Mouse (Mus musculus): ENCODE results near the gene Bbs2. TPM values are rescaled to one million over a fixed set of nuclear protein-coding genes. Genes with fewer than 3 reads are reported as not detected.
"Not testable (repeated sequence)": the region's sequence is repeated elsewhere in the genome, so short reads cannot be mapped to it uniquely, and the experiment has no call there.

Bbs2 gene
- polyA plus RNA-seq (2014; fragmentation: Nextera tagmentation; extraction: Ambion mirVana): 8.7 and 9.5 TPM in 2 replicates

DNA sequence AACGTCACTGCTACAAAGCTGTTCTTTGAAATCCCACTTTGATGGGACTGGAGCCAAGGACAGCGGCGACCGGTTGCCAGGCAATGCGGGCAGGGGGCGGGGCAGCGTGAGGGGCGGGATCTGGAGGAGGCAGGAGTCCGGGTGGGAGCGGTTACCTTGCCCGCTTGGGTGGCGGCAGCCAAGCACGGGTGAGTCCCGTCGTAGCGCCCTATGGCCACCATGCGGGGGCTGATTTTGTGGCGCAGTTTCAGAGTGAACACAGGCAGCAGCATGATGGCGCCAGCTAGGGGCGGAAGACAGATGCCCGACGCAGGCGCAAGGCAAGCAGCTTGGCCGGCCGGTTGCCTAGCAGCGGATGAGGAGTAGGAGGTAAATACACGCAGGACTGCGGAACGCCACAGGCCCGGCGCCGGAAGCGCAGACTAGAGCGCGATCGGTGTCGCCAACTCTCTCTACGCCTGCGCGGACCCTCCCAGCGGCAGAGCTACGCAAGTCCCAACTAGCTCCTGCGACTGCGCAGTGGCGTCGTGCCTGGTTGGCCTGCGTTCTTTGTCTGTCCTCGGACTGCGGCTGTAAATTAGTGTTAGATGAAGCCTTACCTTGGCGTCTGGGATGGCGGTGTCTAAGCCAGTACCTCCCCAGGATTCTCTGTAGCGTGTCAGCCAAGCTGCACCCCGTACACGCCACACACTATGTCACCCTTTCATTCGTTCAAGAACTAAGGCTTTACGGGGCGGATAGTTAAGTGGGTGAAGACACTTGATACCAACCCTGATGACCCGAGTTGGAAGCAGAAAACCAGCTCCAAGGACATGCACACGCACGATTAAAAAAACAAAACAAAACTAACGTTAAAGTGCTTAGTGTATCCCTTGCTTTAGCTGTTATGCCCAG lies at the start of gene Bbs2:
TSS of gene Bbs2 (minus strand) at position 848 of the 894 bp plus-strand sequence.
- Histone ChIP-seq H3K4me2 (peak within 1 kb of the TSS; percentile 71), H3K9ac (ENCODE audit: low read depth, low read length) (peak within 1 kb of the TSS; percentile 69), H3K27ac (ENCODE audit: low read depth, low read length) (peak within 1 kb of the TSS; percentile 83), H3K27me3 (replicated peaks; ENCODE audit: control insufficient read depth, insufficient read depth, low read length) (no peaks in the 10 kb centered on the region; the same call in 1 of the 2 replicates), H3K9me3 (ENCODE audit: control insufficient read depth, low read length) (no peaks in the 10 kb centered on the region), H3K4me1 (replicated peaks; ENCODE audit: control insufficient read depth, insufficient read depth, low read length) (peaks cover 3% of the 10 kb centered on the region; the same call in 1 of the 2 replicates), H3K36me3 (ENCODE audit: control insufficient read depth, insufficient read depth, low read length) (no peaks in the 10 kb centered on the region), H3K4me3 (ENCODE audit: low read depth, low read length) (peak within 1 kb of the TSS; percentile 80)
- 2% methylated on average over 61 of the region's 61 CpGs for WGBS
- DNase-seq (ENCODE audit: low spot score): peak; percentile 91
- ATAC-seq (replicated peaks; ENCODE audit: low FRiP score): peak; percentile 100

DNA sequence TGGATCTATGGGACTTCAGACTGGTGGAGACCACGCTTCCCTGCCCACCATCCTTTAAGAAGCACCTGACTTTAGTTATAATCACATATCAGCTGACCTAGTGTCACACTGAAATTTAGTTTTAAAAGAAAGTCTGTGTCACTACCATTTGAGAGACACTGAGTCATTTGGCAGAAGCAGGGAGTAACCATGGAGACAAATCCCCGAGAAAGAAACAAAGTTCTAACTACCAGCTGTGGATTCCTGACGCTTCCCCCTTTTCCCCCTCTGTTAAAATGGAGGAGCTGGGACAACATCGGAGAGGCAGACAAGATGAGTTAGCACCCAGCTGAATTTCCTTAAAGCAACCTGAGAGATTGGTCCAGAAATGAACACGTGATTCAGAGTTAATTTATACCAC lies 49.5 kb upstream of the Bbs2 start:
- H3K27me3 ChIP-seq (replicated peaks; ENCODE audit: control insufficient read depth, insufficient read depth, low read length): peaks cover 16% of the 10 kb centered on the region
- H3K4me1 ChIP-seq (replicated peaks; ENCODE audit: control insufficient read depth, insufficient read depth, low read length): peaks cover 6% of the 10 kb centered on the region; the same call in 1 of the 2 replicates
- H3K9ac ChIP-seq (ENCODE audit: low read depth, low read length): no peak overlapping the region
- no peak overlapping the region for H3K4me3 ChIP-seq (ENCODE audit: low read depth, low read length)
- H3K4me2 ChIP-seq: no peak overlapping the region
- no peak for DNase-seq (ENCODE audit: low spot score)
- no peaks in the 10 kb centered on the region for H3K36me3 ChIP-seq (ENCODE audit: control insufficient read depth, insufficient read depth, low read length)
- no peaks in the 10 kb centered on the region for H3K9me3 ChIP-seq (ENCODE audit: control insufficient read depth, low read length)
- H3K27ac ChIP-seq (ENCODE audit: low read depth, low read length): no peak overlapping the region
- 51% methylated on average over 5 of the region's 5 CpGs for WGBS
- no peak for ATAC-seq (replicated peaks; ENCODE audit: low FRiP score)

DNA sequence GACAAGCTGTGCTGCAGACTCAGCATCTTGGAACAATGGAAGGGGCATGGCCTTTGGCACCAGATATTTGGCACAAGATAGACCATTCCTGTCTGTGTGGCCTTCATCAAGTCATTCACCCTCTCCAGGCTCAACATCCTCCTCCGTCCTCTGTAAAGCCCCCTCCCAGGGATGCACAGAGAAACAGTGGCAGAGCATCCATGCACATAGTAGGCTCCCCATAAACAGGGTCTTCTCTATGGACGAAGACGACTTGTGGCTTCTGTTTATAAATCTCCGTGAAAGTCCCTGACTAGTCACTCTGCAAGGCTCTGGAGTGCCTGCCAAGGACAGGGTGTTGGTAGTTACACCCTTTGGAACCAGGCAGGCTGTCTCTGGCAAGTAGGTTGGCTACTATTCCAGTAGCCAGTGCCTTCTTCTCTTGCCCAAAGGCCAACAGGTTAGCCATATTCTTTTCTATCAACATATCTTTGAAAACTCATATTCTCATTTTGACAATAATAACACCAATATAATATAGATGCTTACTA lies 41.6 kb upstream of the Bbs2 start:
- Histone ChIP-seq H3K4me2 (no peak overlapping the region), H3K9ac (ENCODE audit: low read depth, low read length) (no peak overlapping the region), H3K4me1 (replicated peaks; ENCODE audit: control insufficient read depth, insufficient read depth, low read length) (no peaks in the 10 kb centered on the region), H3K27me3 (replicated peaks; ENCODE audit: control insufficient read depth, insufficient read depth, low read length) (no peaks in the 10 kb centered on the region; the same call in 1 of the 2 replicates), H3K36me3 (ENCODE audit: control insufficient read depth, insufficient read depth, low read length) (no peaks in the 10 kb centered on the region), H3K27ac (ENCODE audit: low read depth, low read length) (no peak overlapping the region), H3K4me3 (ENCODE audit: low read depth, low read length) (no peak overlapping the region), H3K9me3 (ENCODE audit: control insufficient read depth, low read length) (no peaks in the 10 kb centered on the region)
- no peak for ATAC-seq (replicated peaks; ENCODE audit: low FRiP score)
- 75% methylated on average over 4 of the region's 4 CpGs for WGBS
- DNase-seq (ENCODE audit: low spot score): no peak

DNA sequence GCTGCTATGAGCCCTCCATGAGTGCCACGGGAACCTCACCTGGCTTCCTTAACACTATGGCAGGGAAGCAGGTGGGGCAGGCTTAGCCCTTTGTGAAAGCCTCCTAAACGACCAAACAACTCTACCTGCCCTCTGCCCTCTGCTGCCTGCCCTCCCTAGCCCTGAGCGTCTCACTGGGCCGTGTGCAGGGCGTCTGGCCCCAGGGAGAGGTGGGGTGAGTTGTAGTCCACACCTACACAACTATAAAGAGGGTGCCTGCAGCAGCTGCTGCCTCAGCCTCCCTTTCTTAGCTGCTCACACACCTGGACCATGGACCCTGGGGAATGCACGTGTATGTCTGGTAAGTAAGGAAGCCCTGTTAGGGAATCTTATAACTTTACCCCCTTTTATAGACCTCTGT lies 38.2 kb upstream of the Bbs2 start, which contains the start of gene Mt4:
TSS of gene Mt4 (plus strand) at position 265 of the 400 bp plus-strand sequence.
- 53% methylated on average over 6 of the region's 6 CpGs for WGBS
- H3K4me3 ChIP-seq (ENCODE audit: low read depth, low read length): no peak within 1 kb of the TSS
- no peak for ATAC-seq (replicated peaks; ENCODE audit: low FRiP score)

DNA sequence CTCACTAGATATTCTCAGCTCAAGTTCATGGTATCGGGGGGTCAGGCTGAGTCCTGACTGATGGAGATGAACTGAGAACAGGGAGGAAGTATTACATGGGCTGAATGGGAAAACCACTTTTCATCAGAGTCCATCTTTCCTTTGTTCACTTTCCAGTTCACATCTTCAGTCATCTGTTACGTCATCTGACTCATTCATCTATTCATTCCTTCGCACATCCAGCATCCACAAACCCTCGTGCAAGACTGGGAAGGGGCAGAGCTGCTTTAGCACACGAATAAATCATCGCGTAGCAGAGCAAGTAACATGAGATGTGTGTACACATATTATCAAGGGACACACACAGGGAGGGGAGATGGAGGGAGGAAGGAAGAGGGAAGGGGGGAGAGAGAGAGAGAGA lies 37.5 kb upstream of the Bbs2 start:
- 74% methylated on average over 7 of the region's 7 CpGs for WGBS
- no peak overlapping the region for H3K27ac ChIP-seq (ENCODE audit: low read depth, low read length)
- no peak overlapping the region for H3K9ac ChIP-seq (ENCODE audit: low read depth, low read length)
- no peaks in the 10 kb centered on the region for H3K36me3 ChIP-seq (ENCODE audit: control insufficient read depth, insufficient read depth, low read length)
- ATAC-seq (replicated peaks; ENCODE audit: low FRiP score): no peak
- no peak overlapping the region for H3K4me3 ChIP-seq (ENCODE audit: low read depth, low read length)
- H3K4me1 ChIP-seq (replicated peaks; ENCODE audit: control insufficient read depth, insufficient read depth, low read length): peaks cover 4% of the 10 kb centered on the region; the same call in 1 of the 2 replicates
- no peaks in the 10 kb centered on the region for H3K27me3 ChIP-seq (replicated peaks; ENCODE audit: control insufficient read depth, insufficient read depth, low read length)
- H3K4me2 ChIP-seq: no peak overlapping the region
- DNase-seq (ENCODE audit: low spot score): no peak
- H3K9me3 ChIP-seq (ENCODE audit: control insufficient read depth, low read length): no peaks in the 10 kb centered on the region

More for the DNA sequence above, 38.2 kb upstream of the Bbs2 start, which contains the start of gene Mt4:
- no peak within 1 kb of the TSS for H3K27ac ChIP-seq (ENCODE audit: low read depth, low read length)
- no peak within 1 kb of the TSS for H3K9ac ChIP-seq (ENCODE audit: low read depth, low read length)
- DNase-seq (ENCODE audit: low spot score): no peak
- no peaks in the 10 kb centered on the region for H3K36me3 ChIP-seq (ENCODE audit: control insufficient read depth, insufficient read depth, low read length)
- H3K4me2 ChIP-seq: no peak within 1 kb of the TSS
- no peaks in the 10 kb centered on the region; the same call in 1 of the 2 replicates for H3K27me3 ChIP-seq (replicated peaks; ENCODE audit: control insufficient read depth, insufficient read depth, low read length)
- no peaks in the 10 kb centered on the region for H3K9me3 ChIP-seq (ENCODE audit: control insufficient read depth, low read length)
- peaks cover 4% of the 10 kb centered on the region; the same call in 1 of the 2 replicates for H3K4me1 ChIP-seq (replicated peaks; ENCODE audit: control insufficient read depth, insufficient read depth, low read length)

DNA sequence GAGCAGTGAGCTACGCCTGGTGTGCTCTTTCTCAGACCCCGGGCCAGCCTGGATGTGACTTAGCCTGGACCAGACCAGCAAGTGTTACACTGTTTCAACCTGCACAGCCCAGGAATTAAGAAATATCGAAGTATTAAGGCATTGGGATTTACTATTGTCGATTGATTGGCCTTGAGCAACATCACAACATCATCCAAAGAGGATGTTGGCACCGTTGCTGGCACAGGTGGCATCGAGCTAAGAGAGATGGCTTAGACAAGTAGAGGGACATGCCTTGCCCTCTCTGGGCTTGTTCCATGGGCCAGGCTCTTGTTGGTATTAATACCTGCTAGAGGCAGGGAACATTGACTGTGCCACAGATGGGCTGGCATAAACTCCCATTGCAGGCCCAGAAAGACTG lies 36.8 kb upstream of the Bbs2 start:
- H3K4me3 ChIP-seq (ENCODE audit: low read depth, low read length): no peak overlapping the region
- H3K9me3 ChIP-seq (ENCODE audit: control insufficient read depth, low read length): no peaks in the 10 kb centered on the region
- no peak overlapping the region for H3K27ac ChIP-seq (ENCODE audit: low read depth, low read length)
- ATAC-seq (replicated peaks; ENCODE audit: low FRiP score) (no peak), DNase-seq (ENCODE audit: low spot score) (no peak)
- peaks cover 4% of the 10 kb centered on the region; the same call in 1 of the 2 replicates for H3K4me1 ChIP-seq (replicated peaks; ENCODE audit: control insufficient read depth, insufficient read depth, low read length)
- no peaks in the 10 kb centered on the region for H3K27me3 ChIP-seq (replicated peaks; ENCODE audit: control insufficient read depth, insufficient read depth, low read length)
- no peaks in the 10 kb centered on the region for H3K36me3 ChIP-seq (ENCODE audit: control insufficient read depth, insufficient read depth, low read length)
- WGBS: 86% methylated on average over 6 of the region's 6 CpGs
- H3K4me2 ChIP-seq: no peak overlapping the region
- H3K9ac ChIP-seq (ENCODE audit: low read depth, low read length): no peak overlapping the region

DNA sequence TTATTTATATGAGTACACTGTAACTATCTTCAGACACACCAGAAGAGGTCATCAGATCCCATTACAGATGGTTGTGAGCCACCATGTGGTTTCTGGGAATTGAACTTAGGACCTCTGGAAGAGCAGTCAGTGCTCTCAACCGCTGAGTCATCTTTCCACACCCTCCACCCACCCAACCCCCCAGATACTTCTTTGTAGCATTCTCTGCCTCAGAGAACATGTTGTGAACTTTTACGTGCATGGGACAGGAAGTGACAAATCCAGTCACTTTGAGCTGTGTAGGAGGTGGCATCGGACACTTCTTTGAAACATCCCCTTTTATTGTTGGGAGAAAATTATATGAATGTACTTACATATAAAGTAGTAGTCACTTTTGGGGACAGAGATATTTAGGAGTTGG lies 35.9 kb upstream of the Bbs2 start:
- H3K27ac ChIP-seq (ENCODE audit: low read depth, low read length); H3K4me1 ChIP-seq (replicated peaks; ENCODE audit: control insufficient read depth, insufficient read depth, low read length); H3K4me3 ChIP-seq (ENCODE audit: low read depth, low read length); H3K4me2 ChIP-seq; H3K36me3 ChIP-seq (ENCODE audit: control insufficient read depth, insufficient read depth, low read length); DNase-seq (ENCODE audit: low spot score); H3K9ac ChIP-seq (ENCODE audit: low read depth, low read length); H3K9me3 ChIP-seq (ENCODE audit: control insufficient read depth, low read length); ATAC-seq (replicated peaks; ENCODE audit: low FRiP score); H3K27me3 ChIP-seq (replicated peaks; ENCODE audit: control insufficient read depth, insufficient read depth, low read length): not testable (repeated sequence)
- WGBS: 49% methylated on average over 3 of the region's 3 CpGs

DNA sequence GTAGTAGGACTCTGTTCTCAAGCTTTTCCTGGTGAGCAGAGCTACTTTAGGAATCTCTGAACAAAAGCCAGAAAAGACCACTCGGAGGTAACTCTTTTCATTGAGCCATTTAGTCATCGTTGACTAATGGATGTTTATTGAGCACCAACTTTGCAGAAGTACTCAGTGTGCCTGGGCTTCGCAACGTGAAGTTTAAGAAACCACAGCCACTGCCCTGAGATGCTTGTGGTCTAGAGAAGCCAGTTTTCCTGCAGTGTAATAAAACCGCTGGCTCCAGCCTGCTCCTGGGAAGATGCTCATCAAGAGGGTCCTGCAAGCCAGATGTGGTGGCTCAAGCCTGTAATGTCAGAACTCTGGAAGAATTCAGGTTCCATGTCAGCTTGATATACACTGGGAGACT lies 33.4 kb upstream of the Bbs2 start:
- Histone ChIP-seq H3K9me3 (ENCODE audit: control insufficient read depth, low read length) (no peaks in the 10 kb centered on the region), H3K27ac (ENCODE audit: low read depth, low read length) (no peak overlapping the region), H3K4me2 (no peak overlapping the region), H3K9ac (ENCODE audit: low read depth, low read length) (no peak overlapping the region), H3K27me3 (replicated peaks; ENCODE audit: control insufficient read depth, insufficient read depth, low read length) (no peaks in the 10 kb centered on the region), H3K4me1 (replicated peaks; ENCODE audit: control insufficient read depth, insufficient read depth, low read length) (peaks cover 4% of the 10 kb centered on the region; the same call in 1 of the 2 replicates), H3K4me3 (ENCODE audit: low read depth, low read length) (no peak overlapping the region), H3K36me3 (ENCODE audit: control insufficient read depth, insufficient read depth, low read length) (no peaks in the 10 kb centered on the region)
- 56% methylated on average over 5 of the region's 5 CpGs for WGBS
- ATAC-seq (replicated peaks; ENCODE audit: low FRiP score) (no peak), DNase-seq (ENCODE audit: low spot score) (no peak)

Data from liver, embryonic 11.5 days (tissue).